In genomic region chr3:98422926-98423325, GRCm38 (mm10) we compare ENCODE assay signal across 22 mouse cellular contexts. TPM values are rescaled to one million over a fixed set of nuclear protein-coding genes. Genes with fewer than 3 reads are reported as not detected.
DNase-seq lines count a peak whose midpoint lies in the region; ATAC-seq lines count a peak whose summit lies in the region.
"Had no signal": no experiment of that assay in that cellular context is flagged by ENCODE, and none has a peak within 500 bp of the region (broad histone marks: within the 10 kb centered on the region; RNA-seq: fewer than 3 reads in every experiment).

No protein-coding gene starts in this region.

- peaks cover 16% of the 10 kb centered on the region; the same call in 1 of the 2 replicates for H3K27me3 ChIP-seq in hindbrain, embryonic 14.5 days (ENCODE audit: control insufficient read depth, insufficient read depth, low read length)
- H3K27me3 ChIP-seq in hindbrain, embryonic 12.5 days, result peaks cover 23% of the 10 kb centered on the region
- no peaks in the 10 kb centered on the region for H3K27me3 ChIP-seq in forebrain, embryonic 11.5 days (ENCODE audit: control insufficient read depth, insufficient read depth, low read length)

- H3K9me3 ChIP-seq in hindbrain, embryonic 14.5 days (ENCODE audit: control insufficient read depth, low read length), result no peaks in the 10 kb centered on the region
- no peaks in the 10 kb centered on the region for H3K9me3 ChIP-seq in hindbrain, embryonic 12.5 days (replicated peaks)
- H3K9me3 ChIP-seq in forebrain, embryonic 11.5 days (ENCODE audit: control insufficient read depth, low read length), result no peaks in the 10 kb centered on the region
- H3K9me3 ChIP-seq: embryonic facial prominence, embryonic 12.5 days; forebrain, embryonic 12.5 days; heart, embryonic 10.5 days; hindbrain, embryonic 13.5 days had no signal

- peak; percentile 22 for DNase-seq in hindbrain, embryonic 14.5 days (ENCODE audit: low spot score)
- peak; percentile 44 for DNase-seq in kidney, postnatal 14 days
- no peak for DNase-seq in kidney, adult 8-10 months
- peak; percentile 55 for DNase-seq in 3T3-L1 (ENCODE audit: low read depth, low spot score)
- peak; percentile 21 for DNase-seq in NIH3T3 (ENCODE audit: low read depth)
- no peak for DNase-seq in forebrain, embryonic 11.5 days (ENCODE audit: low spot score)
- DNase-seq: cerebellum, adult 2 months; cerebellum, postnatal 10 days; gastrocnemius, postnatal 10 days; heart, adult 18-20 months; heart, postnatal 10 days; heart, postnatal 4 days had no signal

- no peak overlapping the region for H3K9ac ChIP-seq in hindbrain, embryonic 14.5 days
- H3K9ac ChIP-seq in hindbrain, embryonic 12.5 days, result no peak overlapping the region
- no peak overlapping the region for H3K9ac ChIP-seq in forebrain, embryonic 11.5 days (ENCODE audit: low read length)
- H3K9ac ChIP-seq: embryonic facial prominence, embryonic 12.5 days; forebrain, embryonic 12.5 days; hindbrain, embryonic 13.5 days had no signal

- 84% methylated on average over 4 of the region's 4 CpGs for WGBS in hindbrain, embryonic 14.5 days
- WGBS in hindbrain, embryonic 12.5 days, result 87% methylated on average over 4 of the region's 4 CpGs
- WGBS in forebrain, embryonic 11.5 days, result 90% methylated on average over 4 of the region's 4 CpGs

- ATAC-seq in hindbrain, embryonic 14.5 days (ENCODE audit: low FRiP score), result no peak
- no peak for ATAC-seq in hindbrain, embryonic 12.5 days (ENCODE audit: low FRiP score)
- no peak for ATAC-seq in forebrain, embryonic 11.5 days (replicated peaks; ENCODE audit: low FRiP score)
- ATAC-seq: activated CD4-positive, CD25-positive, alpha-beta regulatory T cell, adult 4 months; forebrain, embryonic 16.5 days had no signal

- H3K36me3 ChIP-seq in hindbrain, embryonic 14.5 days (replicated peaks; ENCODE audit: control insufficient read depth, insufficient read depth), result peaks cover 11% of the 10 kb centered on the region; the same call in 1 of the 2 replicates
- 0 out of 2 replicates have a peak, but pooled peaks cover 3% of the 10 kb centered on the region for H3K36me3 ChIP-seq in hindbrain, embryonic 12.5 days
- no peaks in the 10 kb centered on the region; the same call in 1 of the 2 replicates for H3K36me3 ChIP-seq in forebrain, embryonic 11.5 days (ENCODE audit: control insufficient read depth, insufficient read depth, low read length)
- H3K36me3 ChIP-seq: embryonic facial prominence, embryonic 12.5 days; G1E had no signal

- H3K4me1 ChIP-seq in hindbrain, embryonic 14.5 days (replicated peaks; ENCODE audit: control insufficient read depth, insufficient read depth, low read length), result peaks cover 12% of the 10 kb centered on the region; the same call in 1 of the 2 replicates
- H3K4me1 ChIP-seq in hindbrain, embryonic 12.5 days, result peaks cover 11% of the 10 kb centered on the region
- H3K4me1 ChIP-seq in forebrain, embryonic 11.5 days (replicated peaks; ENCODE audit: control insufficient read depth, insufficient read depth, low read length), result peaks cover 4% of the 10 kb centered on the region

- no peak overlapping the region for H3K4me3 ChIP-seq in hindbrain, embryonic 14.5 days (replicated peaks; ENCODE audit: low read length)
- no peak overlapping the region for H3K4me3 ChIP-seq in hindbrain, embryonic 12.5 days
- no peak overlapping the region for H3K4me3 ChIP-seq in forebrain, embryonic 11.5 days (ENCODE audit: low read depth, low read length)
- H3K4me3 ChIP-seq: embryonic facial prominence, embryonic 12.5 days; forebrain, embryonic 12.5 days; heart, embryonic 10.5 days; hindbrain, embryonic 13.5 days had no signal

- H3K4me2 ChIP-seq in hindbrain, embryonic 14.5 days (replicated peaks), result no peak overlapping the region
- no peak overlapping the region for H3K4me2 ChIP-seq in hindbrain, embryonic 12.5 days (replicated peaks)
- H3K4me2 ChIP-seq in forebrain, embryonic 11.5 days (ENCODE audit: low read depth, low read length, severe bottlenecking), result no peak overlapping the region
- H3K4me2 ChIP-seq: embryonic facial prominence, embryonic 12.5 days; forebrain, embryonic 12.5 days; hindbrain, embryonic 13.5 days had no signal

- no peak overlapping the region for H3K27ac ChIP-seq in hindbrain, embryonic 14.5 days
- no peak overlapping the region for H3K27ac ChIP-seq in hindbrain, embryonic 12.5 days
- H3K27ac ChIP-seq in forebrain, embryonic 11.5 days (ENCODE audit: low read depth, low read length), result no peak overlapping the region
- H3K27ac ChIP-seq: embryonic facial prominence, embryonic 12.5 days; forebrain, embryonic 12.5 days; heart, embryonic 10.5 days; hindbrain, embryonic 13.5 days had no signal

RNA-seq across cellular contexts. Expression of gene Gm4450, which starts 34.0 kb away (rescaled TPM):
- 0.12 TPM in 2 replicates for polyA plus RNA-seq in hindbrain, embryonic 14.5 days (2014; fragmentation: Nextera tagmentation; extraction: Ambion mirVana)
- 0.13 TPM in 1 of 2 replicates, not detected in the other for polyA plus RNA-seq in hindbrain, embryonic 12.5 days (2016; fragmentation: Nextera tagmentation; extraction: Ambion mirVana)
- polyA plus RNA-seq in forebrain, embryonic 11.5 days (2014; fragmentation: Nextera tagmentation; extraction: Ambion mirVana), result not detected in 2 replicates
- polyA plus RNA-seq: activated CD4-positive, CD25-positive, alpha-beta regulatory T cell, adult 4 months; cerebellum, adult 2 months; embryonic facial prominence, embryonic 12.5 days; forebrain, embryonic 12.5 days; forebrain, embryonic 16.5 days; frontal cortex, adult 2 months; G1E; heart, embryonic 14.5 days had no signal

RNA-seq across cellular contexts. Expression of gene Zfp697, which starts 40.7 kb away (rescaled TPM):
- polyA plus RNA-seq in hindbrain, embryonic 14.5 days (2014; fragmentation: Nextera tagmentation; extraction: Ambion mirVana), result 20.6 and 21.5 TPM in 2 replicates
- 9.7 and 12.0 TPM in 2 replicates for polyA plus RNA-seq in hindbrain, embryonic 12.5 days (2016; fragmentation: Nextera tagmentation; extraction: Ambion mirVana)
- 8.9 and 11.9 TPM in 2 replicates for polyA plus RNA-seq in forebrain, embryonic 11.5 days (2014; fragmentation: Nextera tagmentation; extraction: Ambion mirVana)
- polyA plus RNA-seq: G1E had no signal

Comparison
In these comparisons a context has a peak if more than half of its experiments do, and no peak if none do; other contexts are left out.
1. DNase-seq: peak in hindbrain, embryonic 14.5 days (single experiment), kidney, postnatal 14 days (single experiment), 3T3-L1 (single experiment) and NIH3T3 (single experiment); none in kidney, adult 8-10 months (0 of 2) and forebrain, embryonic 11.5 days (single experiment).